Mouse (Mus musculus): ENCODE measurements at regions not wholly inside any gene's neighbourhood (a gene's known extent, or its start where the extent isn't known, plus 50 kb on each side); places are given as distances from the start of the nearest gene placed in this dataset.

DNA sequence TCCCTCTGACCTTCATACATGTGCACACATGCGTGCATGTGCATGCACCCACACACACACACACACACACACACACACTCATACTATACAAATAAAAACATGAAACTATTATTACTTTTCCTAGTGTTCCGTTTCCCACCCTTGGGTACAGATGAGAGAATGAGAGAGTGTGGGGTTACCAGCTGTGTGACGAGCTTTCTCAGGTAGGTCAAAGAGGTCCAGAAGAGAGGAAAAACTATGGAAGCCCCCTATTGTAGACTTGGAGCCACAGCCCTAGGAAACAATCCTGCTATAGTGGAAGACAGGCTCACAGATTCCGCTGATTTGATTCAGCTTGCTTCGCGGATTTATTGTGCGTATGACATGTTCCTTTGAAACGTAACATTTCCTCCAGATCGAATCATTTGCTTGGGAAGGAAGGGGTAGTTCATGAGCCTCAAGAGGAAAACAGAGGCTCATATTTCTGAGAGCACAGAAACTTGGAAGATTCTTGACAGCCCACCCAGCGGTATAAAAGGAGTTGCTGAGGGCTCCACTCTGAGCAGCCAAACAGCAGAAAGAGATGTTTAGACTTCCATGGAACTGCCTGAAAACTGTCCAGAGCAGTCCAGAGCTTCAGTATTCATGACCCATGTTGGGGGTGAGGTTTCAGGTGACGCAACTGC is 2486.9 kb upstream of the 5930422O12Rik start:
- ATAC-seq, result no peak
- WGBS, result 89% methylated on average over 11 of the region's 11 CpGs
- TF ChIP-seq CTCF (IDR thresholded peaks at IDR 0.05; ENCODE audit: low read depth), result no peak

DNA sequence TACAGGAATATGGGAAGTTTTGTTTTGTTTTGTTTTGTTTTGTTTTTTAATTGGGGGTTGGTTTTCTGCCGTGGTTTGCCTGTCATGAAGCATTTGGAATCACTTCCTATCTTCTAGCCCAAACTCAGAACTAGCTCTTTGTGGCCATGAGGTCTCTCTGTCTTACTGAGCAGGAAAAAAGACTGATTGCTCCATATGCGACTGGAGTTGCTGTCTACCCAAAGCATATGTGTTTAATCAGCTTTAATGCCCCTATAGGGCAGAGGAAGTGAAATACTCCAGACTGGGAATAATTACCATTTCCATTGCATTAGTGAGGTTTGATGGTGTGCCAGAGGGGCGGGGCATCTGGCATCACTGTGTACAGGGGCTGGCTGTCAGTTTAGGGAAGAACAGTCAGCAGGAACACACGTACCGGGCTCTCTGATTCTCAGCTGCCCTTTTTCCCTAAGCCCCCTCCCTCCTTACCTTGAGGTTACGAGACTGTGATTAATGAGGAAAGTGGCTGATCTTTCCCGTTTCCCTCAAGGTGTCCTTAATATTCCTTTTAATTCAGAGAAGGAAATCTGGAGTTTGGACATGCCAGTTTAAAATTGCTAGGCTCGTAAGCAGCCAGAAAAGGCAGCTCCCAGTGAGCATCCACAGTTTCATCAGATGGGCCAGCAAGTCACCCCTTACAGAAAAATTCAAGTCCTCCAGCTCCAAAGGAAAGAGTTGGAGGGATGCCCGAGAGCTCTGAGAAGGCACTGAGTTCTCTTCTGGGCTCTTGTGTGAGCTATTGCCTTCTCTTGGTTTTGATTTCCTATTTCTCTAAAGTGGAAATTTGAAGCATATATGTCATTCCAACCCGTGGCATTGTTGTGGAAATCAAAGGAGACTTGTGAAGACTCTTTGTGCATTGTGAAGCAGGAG is 2482.1 kb upstream of the 5930422O12Rik start:
- 0 out of 2 replicates have a peak, but pooled peaks have one; percentile 21 for ATAC-seq
- no peaks in the 10 kb centered on the region for H3K27me3 ChIP-seq (ENCODE audit: insufficient read depth, low read length)
- H3K36me3 ChIP-seq (ENCODE audit: insufficient read depth, low read length), result no peaks in the 10 kb centered on the region
- peak overlapping the region; percentile 6; the same call in 1 of the 2 replicates for H3K4me2 ChIP-seq (ENCODE audit: low read depth, low read length)
- H3K27ac ChIP-seq, result no peak overlapping the region
- 51% methylated on average over 10 of the region's 10 CpGs for WGBS
- TF ChIP-seq CTCF (IDR thresholded peaks at IDR 0.05; ENCODE audit: low read depth), result no peak
- no peak overlapping the region for H3K9ac ChIP-seq (replicated peaks; ENCODE audit: low read length)
- no peaks in the 10 kb centered on the region for H3K4me1 ChIP-seq (ENCODE audit: insufficient read depth, low read length)
- no peak overlapping the region for H3K4me3 ChIP-seq (ENCODE audit: low read length)
- H3K9me3 ChIP-seq (ENCODE audit: low read length), result no peaks in the 10 kb centered on the region
- no peak for DNase-seq (ENCODE audit: low spot score)

More for the DNA sequence above, 2486.9 kb upstream of the 5930422O12Rik start:
- Histone ChIP-seq H3K27ac (no peak overlapping the region), H3K4me2 (ENCODE audit: low read depth, low read length) (no peak overlapping the region), H3K27me3 (ENCODE audit: insufficient read depth, low read length) (no peaks in the 10 kb centered on the region), H3K4me3 (ENCODE audit: low read length) (no peak overlapping the region), H3K36me3 (ENCODE audit: insufficient read depth, low read length) (no peaks in the 10 kb centered on the region), H3K9ac (replicated peaks; ENCODE audit: low read length) (no peak overlapping the region), H3K9me3 (ENCODE audit: low read length) (no peaks in the 10 kb centered on the region), H3K4me1 (ENCODE audit: insufficient read depth, low read length) (0 out of 2 replicates have a peak, but pooled peaks cover 5% of the 10 kb centered on the region)
- DNase-seq (ENCODE audit: low spot score), result no peak

- no peaks in the 10 kb centered on the region for H3K9me3 ChIP-seq (ENCODE audit: low read length)
- no peak overlapping the region for H3K9ac ChIP-seq (replicated peaks; ENCODE audit: low read length)
- H3K4me1 ChIP-seq (ENCODE audit: insufficient read depth, low read length), result no peaks in the 10 kb centered on the region
- DNase-seq (ENCODE audit: low spot score) (no peak), ATAC-seq (no peak)
- TF ChIP-seq CTCF (IDR thresholded peaks at IDR 0.05; ENCODE audit: low read depth), result no peak
- H3K4me2 ChIP-seq (ENCODE audit: low read depth, low read length), result no peak overlapping the region
- H3K4me3 ChIP-seq (ENCODE audit: low read length), result no peak overlapping the region
- no peak overlapping the region for H3K27ac ChIP-seq
- no peaks in the 10 kb centered on the region for H3K27me3 ChIP-seq (ENCODE audit: insufficient read depth, low read length)
- H3K36me3 ChIP-seq (ENCODE audit: insufficient read depth, low read length), result no peaks in the 10 kb centered on the region
Measured at GRCm38 (mm10) chr8:30952818-30953217, 2475.7 kb upstream of the 5930422O12Rik start.

DNA sequence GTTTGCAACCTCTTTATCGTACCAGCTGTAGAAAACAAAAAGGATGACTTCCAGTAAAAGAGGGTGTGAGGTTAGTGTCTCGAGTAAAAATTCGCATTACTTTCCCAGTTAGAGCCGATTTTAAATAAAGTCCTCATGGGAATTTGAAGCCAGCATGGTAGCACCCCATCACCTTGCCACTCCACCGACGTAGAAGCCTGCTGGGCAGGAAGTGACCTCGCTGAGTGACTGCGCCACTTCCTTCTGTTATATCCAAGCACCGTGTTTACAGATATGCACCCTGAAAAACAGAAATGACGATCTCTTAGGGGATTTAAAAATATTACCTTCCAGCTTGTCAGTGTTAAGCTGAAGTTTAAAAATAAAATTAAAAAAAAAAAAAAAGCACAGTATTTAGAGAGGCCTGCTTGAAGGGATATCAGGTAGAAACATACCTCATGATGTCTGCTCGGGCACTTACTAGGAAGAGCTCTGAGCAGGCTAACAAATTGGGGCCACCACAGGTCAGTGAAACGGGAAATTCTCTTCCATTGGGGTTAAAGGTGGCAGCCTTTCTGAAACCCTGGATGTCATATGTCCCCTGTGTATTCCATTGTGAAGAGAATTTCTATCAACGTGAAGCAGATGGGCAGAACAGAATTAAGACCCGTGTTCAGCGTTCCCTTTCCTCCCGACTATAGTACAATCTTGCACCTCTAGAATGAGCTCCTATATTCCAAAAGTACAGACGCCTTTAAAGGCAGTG is 2468.9 kb upstream of the 5930422O12Rik start:
- 45% methylated on average over 17 of the region's 17 CpGs for WGBS
- no peak for TF ChIP-seq CTCF (IDR thresholded peaks at IDR 0.05; ENCODE audit: low read depth)
- H3K9ac ChIP-seq (replicated peaks; ENCODE audit: low read length), result no peak overlapping the region

DNA sequence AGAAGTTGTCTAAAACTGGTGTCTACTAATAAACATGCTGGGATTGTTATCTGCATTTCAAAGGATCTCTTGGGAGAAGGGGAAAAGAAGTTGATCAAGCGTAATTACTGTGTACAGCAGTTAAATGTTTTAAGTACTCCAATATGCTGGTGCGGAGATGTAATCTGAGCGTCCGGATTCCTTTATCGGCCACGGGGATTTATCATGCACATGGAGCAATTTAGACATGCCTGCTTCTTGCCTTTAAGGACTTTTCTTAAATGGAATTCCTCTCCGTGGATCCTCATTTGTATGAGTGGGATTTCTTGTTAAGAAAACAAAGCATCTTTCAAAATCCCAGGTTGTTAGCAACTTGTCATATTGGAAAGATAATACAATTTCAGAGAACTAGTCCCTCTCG is 2468.0 kb upstream of the 5930422O12Rik start:
- no peak for ATAC-seq
- Histone ChIP-seq H3K27me3 (ENCODE audit: insufficient read depth, low read length) (no peaks in the 10 kb centered on the region), H3K27ac (no peak overlapping the region), H3K9me3 (ENCODE audit: low read length) (no peaks in the 10 kb centered on the region), H3K36me3 (ENCODE audit: insufficient read depth, low read length) (no peaks in the 10 kb centered on the region), H3K4me1 (ENCODE audit: insufficient read depth, low read length) (no peaks in the 10 kb centered on the region; the same call in 1 of the 2 replicates), H3K4me2 (ENCODE audit: low read depth, low read length) (no peak overlapping the region), H3K9ac (replicated peaks; ENCODE audit: low read length) (no peak overlapping the region), H3K4me3 (ENCODE audit: low read length) (no peak overlapping the region)
- no peak for DNase-seq (ENCODE audit: low spot score)
- 62% methylated on average over 8 of the region's 8 CpGs for WGBS
- no peak for TF ChIP-seq CTCF (IDR thresholded peaks at IDR 0.05; ENCODE audit: low read depth)

More for the DNA sequence above, 2468.9 kb upstream of the 5930422O12Rik start:
- no peak overlapping the region for H3K27ac ChIP-seq
- H3K4me2 ChIP-seq (ENCODE audit: low read depth, low read length), result peak overlapping the region; percentile 58
- no peaks in the 10 kb centered on the region; the same call in 1 of the 2 replicates for H3K4me1 ChIP-seq (ENCODE audit: insufficient read depth, low read length)
- no peaks in the 10 kb centered on the region for H3K9me3 ChIP-seq (ENCODE audit: low read length)
- H3K4me3 ChIP-seq (ENCODE audit: low read length), result peak overlapping the region; percentile 18
- no peaks in the 10 kb centered on the region for H3K36me3 ChIP-seq (ENCODE audit: insufficient read depth, low read length)
- no peaks in the 10 kb centered on the region for H3K27me3 ChIP-seq (ENCODE audit: insufficient read depth, low read length)
- ATAC-seq, result no peak
- DNase-seq (ENCODE audit: low spot score), result no peak

- Histone ChIP-seq H3K36me3 (ENCODE audit: insufficient read depth, low read length) (no peaks in the 10 kb centered on the region), H3K4me1 (ENCODE audit: insufficient read depth, low read length) (no peaks in the 10 kb centered on the region; the same call in 1 of the 2 replicates), H3K27me3 (ENCODE audit: insufficient read depth, low read length) (no peaks in the 10 kb centered on the region), H3K4me2 (ENCODE audit: low read depth, low read length) (no peak overlapping the region), H3K4me3 (ENCODE audit: low read length) (no peak overlapping the region), H3K9me3 (ENCODE audit: low read length) (no peaks in the 10 kb centered on the region), H3K27ac (no peak overlapping the region), H3K9ac (replicated peaks; ENCODE audit: low read length) (no peak overlapping the region)
- WGBS, result 65% methylated on average over 3 of the region's 3 CpGs
- no peak for TF ChIP-seq CTCF (IDR thresholded peaks at IDR 0.05; ENCODE audit: low read depth)
- ATAC-seq (no peak), DNase-seq (ENCODE audit: low spot score) (no peak)
Measured at GRCm38 (mm10) chr8:30962207-30962606, 2466.3 kb upstream of the 5930422O12Rik start.

Measured in hindbrain, postnatal 0 days (tissue).